Mouse (Mus musculus) liver, embryonic 15.5 days (tissue): ENCODE measurements at regions not wholly inside any gene's neighbourhood (a gene's known extent, or its start where the extent isn't known, plus 50 kb on each side); places are given as distances from the start of the nearest gene placed in this dataset.

Experiments
- ATAC-seq: fragments of 200-750 bp; cut with Nextera tagmentation; 2 replicates; pipeline ENCODE4 v1.8.0; 2017; ENCODE audit warnings: moderate number of reproducible peaks, mild to moderate bottlenecking, moderate library complexity; ENCODE audit not compliant: insufficient read depth
- H3K27ac ChIP-seq: fragments of 300-500 bp; sonication (generic); replicated peaks from 2 replicates; pipeline ENCODE4 v1.5.1; 2015; ENCODE audit warnings: mild to moderate bottlenecking, inconsistent platforms
- H3K27me3 ChIP-seq: fragments of 300-500 bp; sonication (generic); 2 replicates; pipeline ENCODE4 v1.6.1; 2015; ENCODE audit warnings: mild to moderate bottlenecking, inconsistent platforms
- H3K36me3 ChIP-seq: fragments of 300-500 bp; sonication (generic); replicated peaks from 2 replicates; pipeline ENCODE4 v1.6.1; 2015; ENCODE audit warnings: moderate library complexity, mild to moderate bottlenecking, inconsistent platforms
- H3K4me1 ChIP-seq: fragments of 300-500 bp; sonication (generic); replicated peaks from 2 replicates; pipeline ENCODE4 v1.6.1; 2015; ENCODE audit warnings: inconsistent platforms
- H3K4me2 ChIP-seq: fragments of 300-500 bp; sonication (generic); 2 replicates; pipeline ENCODE4 v1.6.1; 2015; ENCODE audit warnings: moderate library complexity, mild to moderate bottlenecking, inconsistent platforms
- H3K4me3 ChIP-seq: fragments of 300-500 bp; sonication (generic); replicated peaks from 2 replicates; pipeline ENCODE4 v1.5.1; 2015; ENCODE audit warnings: mild to moderate bottlenecking, inconsistent platforms
- H3K9ac ChIP-seq: fragments of 300-500 bp; sonication (generic); 2 replicates; pipeline ENCODE4 v1.6.1; 2015; ENCODE audit warnings: moderate library complexity, mild to moderate bottlenecking, inconsistent platforms
- H3K9me3 ChIP-seq: fragments of 300-500 bp; sonication (generic); replicated peaks from 2 replicates; pipeline ENCODE4 v1.6.1; 2016; ENCODE audit warnings: inconsistent platforms
- WGBS: fragments of 180-500 bp; shearing (Covaris S2); methylation state at CpG from one replicate; pipeline ENCODE4 v1.1.7; 2015; ENCODE audit warnings: mixed read lengths; ENCODE audit not compliant: insufficient replicate concordance; 5-methylcytosine and 5-hydroxymethylcytosine counted together

DNA sequence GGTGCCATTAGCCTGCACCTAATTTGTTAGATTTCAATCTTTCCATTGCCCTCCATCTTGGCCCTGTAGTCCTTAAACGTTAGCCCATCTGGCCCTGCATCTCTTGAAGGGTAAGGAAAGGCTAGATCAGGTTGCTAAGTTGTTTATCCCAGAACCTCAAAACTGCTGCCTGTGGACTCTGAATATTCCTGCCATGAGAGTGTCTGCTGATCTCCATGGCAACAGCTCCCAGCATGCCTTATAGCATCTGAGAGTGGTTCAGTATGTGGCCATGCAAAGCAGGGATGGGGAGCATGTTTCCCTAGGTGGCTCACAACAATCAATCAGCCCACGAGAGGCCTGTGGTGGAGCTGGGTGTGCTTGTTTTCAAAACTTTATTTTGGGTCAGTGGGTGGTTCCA lies 346.3 kb downstream of the Rps24 start:
- H3K4me2 ChIP-seq: no peak overlapping the region
- H3K9ac ChIP-seq: no peak overlapping the region
- no peak for ATAC-seq
- WGBS: 37% methylated on average over 2 of the region's 2 CpGs
- H3K4me3 ChIP-seq: no peak overlapping the region
- no peaks in the 10 kb centered on the region for H3K36me3 ChIP-seq
- no peaks in the 10 kb centered on the region for H3K27me3 ChIP-seq
- no peak overlapping the region for H3K27ac ChIP-seq
- H3K9me3 ChIP-seq: no peaks in the 10 kb centered on the region
- H3K4me1 ChIP-seq: no peaks in the 10 kb centered on the region

DNA sequence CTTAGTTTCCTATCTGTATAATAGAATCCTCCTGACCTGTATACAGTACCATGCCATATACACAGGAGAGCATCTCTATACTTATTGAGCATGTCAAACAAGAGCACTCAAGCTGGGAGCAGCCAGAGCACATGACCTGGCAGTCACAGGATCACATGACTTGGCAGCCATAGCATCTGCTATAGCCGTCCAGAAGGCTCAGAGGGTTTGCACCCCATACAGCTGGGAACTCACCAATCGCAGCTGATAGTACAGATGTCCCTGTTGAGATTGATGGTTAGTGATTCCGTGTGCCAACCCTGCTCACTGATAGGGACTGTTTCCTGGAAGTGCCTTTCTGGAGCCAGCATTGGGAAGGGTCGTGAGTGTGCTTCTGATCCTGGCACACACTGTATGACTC lies 351.3 kb downstream of the Rps24 start:
- H3K27me3 ChIP-seq: no peaks in the 10 kb centered on the region
- no peaks in the 10 kb centered on the region for H3K36me3 ChIP-seq
- H3K4me3 ChIP-seq: no peak overlapping the region
- no peak for ATAC-seq
- 40% methylated on average over 4 of the region's 4 CpGs for WGBS
- no peaks in the 10 kb centered on the region for H3K4me1 ChIP-seq
- H3K4me2 ChIP-seq: no peak overlapping the region
- no peak overlapping the region for H3K9ac ChIP-seq
- no peak overlapping the region for H3K27ac ChIP-seq
- no peaks in the 10 kb centered on the region for H3K9me3 ChIP-seq

DNA sequence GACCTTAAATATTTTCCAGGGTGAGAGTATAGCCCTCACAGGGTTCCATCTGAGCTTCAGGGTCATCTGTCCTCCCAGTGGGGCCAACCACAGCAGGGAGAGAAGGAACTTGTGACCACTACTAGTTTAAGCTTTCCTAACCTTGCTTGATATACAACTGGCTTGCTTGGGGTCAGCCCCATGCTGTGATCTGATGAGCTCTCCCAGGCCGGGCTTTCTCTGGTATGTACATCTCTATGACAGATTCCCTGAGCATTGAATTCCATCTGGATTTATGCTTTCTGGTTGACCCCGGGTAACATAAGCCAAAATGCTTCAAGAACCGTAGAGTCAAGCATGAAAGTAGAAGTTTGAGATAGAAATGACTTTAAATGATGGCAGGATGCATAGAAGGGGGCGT lies 352.1 kb downstream of the Rps24 start:
- Histone ChIP-seq H3K9me3 (no peaks in the 10 kb centered on the region), H3K27me3 (no peaks in the 10 kb centered on the region), H3K36me3 (no peaks in the 10 kb centered on the region), H3K4me2 (no peak overlapping the region), H3K9ac (no peak overlapping the region), H3K4me1 (no peaks in the 10 kb centered on the region), H3K4me3 (no peak overlapping the region), H3K27ac (no peak overlapping the region)
- ATAC-seq: no peak
- WGBS: 52% methylated on average over 4 of the region's 4 CpGs

DNA sequence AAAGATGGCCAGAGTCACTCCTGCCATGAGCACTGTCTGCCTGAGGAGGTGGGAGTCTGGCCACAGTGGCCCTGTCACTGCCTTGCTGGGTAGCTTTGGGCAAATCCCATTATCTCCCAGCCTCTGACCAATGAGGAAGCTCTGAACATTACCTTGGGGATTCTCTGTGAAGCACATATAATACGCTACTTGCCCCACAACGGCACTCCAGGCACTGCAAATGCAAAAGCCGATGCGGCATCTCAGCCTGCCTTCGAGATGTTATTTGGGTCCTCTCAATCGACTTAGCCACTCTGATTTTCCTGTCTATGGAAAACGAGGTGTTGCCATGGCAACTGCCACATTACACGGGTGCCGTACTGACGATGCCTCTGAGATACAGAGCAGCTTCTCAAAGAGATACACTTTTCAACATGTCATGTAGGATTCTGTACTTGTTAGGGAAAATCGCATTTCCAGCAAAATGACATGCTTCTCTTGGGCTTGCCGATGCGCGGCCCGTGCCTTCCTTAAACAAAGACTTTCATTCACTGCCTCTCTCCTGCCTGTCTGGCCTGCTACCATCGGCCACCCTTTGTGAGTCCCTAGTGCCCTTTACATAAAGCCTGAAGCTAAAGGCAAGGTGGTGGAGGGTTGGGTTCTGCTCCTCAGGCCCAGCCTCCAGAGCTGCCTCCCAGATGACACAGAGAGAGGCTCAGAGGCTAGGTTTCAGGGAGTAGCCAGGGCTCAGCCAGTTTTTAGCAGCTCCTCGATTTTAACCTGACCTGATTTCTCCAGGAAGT lies 355.0 kb downstream of the Rps24 start:
- Histone ChIP-seq H3K27ac (no peak overlapping the region), H3K9me3 (no peaks in the 10 kb centered on the region), H3K27me3 (no peaks in the 10 kb centered on the region), H3K4me2 (no peak overlapping the region), H3K36me3 (no peaks in the 10 kb centered on the region), H3K4me3 (no peak overlapping the region), H3K4me1 (no peaks in the 10 kb centered on the region), H3K9ac (no peak overlapping the region)
- no peak for ATAC-seq
- 68% methylated on average over 17 of the region's 17 CpGs for WGBS

DNA sequence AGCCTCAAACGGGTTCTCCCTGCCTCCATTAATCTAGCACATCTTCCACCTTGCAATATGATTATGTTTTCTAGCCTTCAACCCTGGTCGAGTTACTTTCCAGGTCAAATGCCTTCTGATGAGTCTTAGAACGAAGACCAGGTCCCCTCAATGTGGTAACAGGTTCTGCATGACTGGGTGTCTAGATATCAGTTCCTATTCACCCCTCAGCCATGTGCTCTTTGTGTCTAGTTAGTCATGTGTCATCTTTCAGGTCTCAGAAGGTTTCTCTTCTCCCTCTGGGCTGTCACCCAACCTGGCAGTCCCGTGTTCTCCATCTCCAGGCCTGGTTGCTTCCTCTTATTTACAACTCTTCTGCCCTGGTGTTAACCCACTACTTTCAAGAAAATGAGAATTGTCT lies 356.7 kb downstream of the Rps24 start:
- 42% methylated on average over 4 of the region's 4 CpGs for WGBS

GRCm38 (mm10) chr14:24850491-24850890 lies 363.6 kb downstream of the Rps24 start:
- no peaks in the 10 kb centered on the region for H3K4me1 ChIP-seq
- no peaks in the 10 kb centered on the region for H3K9me3 ChIP-seq
- WGBS: 43% methylated on average over 1 of the region's 1 CpGs
- H3K27me3 ChIP-seq: no peaks in the 10 kb centered on the region
- no peaks in the 10 kb centered on the region for H3K36me3 ChIP-seq
- H3K4me3 ChIP-seq: no peak overlapping the region
- H3K4me2 ChIP-seq: no peak overlapping the region
- H3K9ac ChIP-seq: no peak overlapping the region
- H3K27ac ChIP-seq: no peak overlapping the region
- no peak for ATAC-seq

More for the DNA sequence above, 356.7 kb downstream of the Rps24 start:
- H3K27me3 ChIP-seq: no peaks in the 10 kb centered on the region
- no peak overlapping the region for H3K27ac ChIP-seq
- no peak for ATAC-seq
- H3K36me3 ChIP-seq: no peaks in the 10 kb centered on the region
- H3K9me3 ChIP-seq: no peaks in the 10 kb centered on the region
- H3K9ac ChIP-seq: no peak overlapping the region
- no peak overlapping the region for H3K4me2 ChIP-seq
- no peaks in the 10 kb centered on the region for H3K4me1 ChIP-seq
- no peak overlapping the region for H3K4me3 ChIP-seq

- Histone ChIP-seq H3K4me2 (no peak overlapping the region), H3K4me3 (no peak overlapping the region), H3K9me3 (no peaks in the 10 kb centered on the region), H3K36me3 (no peaks in the 10 kb centered on the region), H3K27ac (no peak overlapping the region), H3K9ac (no peak overlapping the region), H3K4me1 (no peaks in the 10 kb centered on the region), H3K27me3 (no peaks in the 10 kb centered on the region)
- ATAC-seq: no peak
- WGBS: 32% methylated on average over 4 of the region's 4 CpGs
Measured at GRCm38 (mm10) chr14:24854459-24854858, 367.5 kb downstream of the Rps24 start.

DNA sequence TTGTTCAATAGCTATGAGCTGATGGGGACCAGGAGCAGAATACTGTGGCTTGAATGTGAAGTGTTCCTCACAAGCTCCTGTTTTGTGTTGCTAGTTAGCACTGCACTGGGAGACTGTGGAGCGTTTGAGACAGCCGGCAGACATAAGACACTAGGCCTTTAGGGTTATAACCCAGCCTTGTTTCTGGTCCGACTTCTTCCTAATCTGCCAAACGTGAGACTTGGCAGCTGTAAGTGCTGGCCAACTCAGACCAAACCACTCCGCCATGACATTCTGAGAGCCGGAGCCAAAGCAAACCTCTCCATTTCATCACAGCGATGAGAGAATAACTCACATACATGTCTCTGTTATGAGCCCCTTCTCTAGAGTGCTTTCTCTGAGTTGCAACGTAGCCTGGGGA lies 375.2 kb downstream of the Rps24 start:
- Histone ChIP-seq H3K9me3 (no peaks in the 10 kb centered on the region), H3K27me3 (no peaks in the 10 kb centered on the region), H3K9ac (no peak overlapping the region), H3K4me1 (no peaks in the 10 kb centered on the region), H3K27ac (no peak overlapping the region), H3K4me2 (no peak overlapping the region), H3K4me3 (no peak overlapping the region), H3K36me3 (no peaks in the 10 kb centered on the region)
- WGBS: 68% methylated on average over 8 of the region's 8 CpGs
- no peak for ATAC-seq

- H3K9ac ChIP-seq: no peak overlapping the region
- H3K4me3 ChIP-seq: no peak overlapping the region
- WGBS: 68% methylated on average over 7 of the region's 7 CpGs
- no peaks in the 10 kb centered on the region for H3K27me3 ChIP-seq
- no peak overlapping the region for H3K27ac ChIP-seq
- H3K4me1 ChIP-seq: no peaks in the 10 kb centered on the region
- no peak for ATAC-seq
- no peaks in the 10 kb centered on the region for H3K36me3 ChIP-seq
- no peak overlapping the region for H3K4me2 ChIP-seq
- H3K9me3 ChIP-seq: no peaks in the 10 kb centered on the region
Measured at GRCm38 (mm10) chr14:24862661-24863060, 375.7 kb downstream of the Rps24 start.

DNA sequence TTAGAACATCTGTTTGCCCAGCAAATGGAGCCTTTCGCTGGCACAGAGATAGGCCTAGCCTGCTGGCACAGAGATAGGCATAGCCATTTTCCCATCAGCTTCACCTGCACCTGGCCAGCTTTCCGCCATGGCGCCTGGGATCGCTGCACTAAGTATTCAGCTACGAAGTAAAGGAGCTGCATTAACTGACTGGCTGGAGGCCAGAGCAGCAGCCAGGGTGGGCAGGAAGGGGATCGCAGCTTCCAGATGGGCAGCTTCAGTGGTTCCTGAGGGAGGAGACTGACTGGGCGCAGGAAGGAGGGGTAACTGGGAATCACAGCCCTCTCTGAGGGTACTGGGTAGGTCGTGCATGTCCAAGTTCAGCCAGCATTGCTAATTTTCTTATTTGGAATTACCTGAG lies 376.2 kb downstream of the Rps24 start:
- Histone ChIP-seq H3K9ac (no peak overlapping the region), H3K27me3 (no peaks in the 10 kb centered on the region), H3K4me1 (no peaks in the 10 kb centered on the region), H3K4me2 (no peak overlapping the region), H3K4me3 (no peak overlapping the region), H3K36me3 (no peaks in the 10 kb centered on the region), H3K9me3 (no peaks in the 10 kb centered on the region), H3K27ac (no peak overlapping the region)
- WGBS: 64% methylated on average over 8 of the region's 8 CpGs
- ATAC-seq: no peak

DNA sequence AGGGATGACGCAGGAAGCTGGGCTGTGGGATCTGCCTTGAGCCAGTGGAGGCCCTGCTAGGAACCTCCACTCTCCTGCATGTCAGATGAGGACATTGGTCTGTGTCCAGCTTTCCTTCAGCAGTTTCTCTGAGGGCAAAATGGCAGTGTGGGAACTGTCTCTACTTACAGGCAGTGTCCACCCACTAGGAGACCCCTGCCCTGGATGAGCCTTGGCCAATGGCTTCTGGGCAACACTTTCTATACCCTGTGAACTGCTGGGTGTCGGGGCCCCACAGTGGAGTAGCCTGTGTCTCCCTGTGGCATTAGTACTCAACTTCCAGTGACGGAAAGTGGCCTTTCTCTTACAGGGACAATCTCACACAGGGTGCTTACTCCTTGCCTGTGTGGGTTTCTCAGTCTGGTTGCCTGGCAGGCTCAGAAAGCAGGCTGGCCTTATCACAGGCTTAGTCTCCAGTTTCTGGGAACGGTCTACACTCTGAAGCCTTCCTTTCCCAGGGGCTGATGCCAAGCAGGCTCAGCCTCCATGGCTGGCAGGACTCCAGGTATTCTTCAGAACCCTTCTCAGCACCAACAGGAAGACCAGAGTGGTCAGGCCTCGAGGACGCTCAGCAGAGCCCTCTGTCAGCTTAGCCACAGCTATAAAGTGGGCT lies 378.8 kb downstream of the Rps24 start:
- ATAC-seq: no peak

DNA sequence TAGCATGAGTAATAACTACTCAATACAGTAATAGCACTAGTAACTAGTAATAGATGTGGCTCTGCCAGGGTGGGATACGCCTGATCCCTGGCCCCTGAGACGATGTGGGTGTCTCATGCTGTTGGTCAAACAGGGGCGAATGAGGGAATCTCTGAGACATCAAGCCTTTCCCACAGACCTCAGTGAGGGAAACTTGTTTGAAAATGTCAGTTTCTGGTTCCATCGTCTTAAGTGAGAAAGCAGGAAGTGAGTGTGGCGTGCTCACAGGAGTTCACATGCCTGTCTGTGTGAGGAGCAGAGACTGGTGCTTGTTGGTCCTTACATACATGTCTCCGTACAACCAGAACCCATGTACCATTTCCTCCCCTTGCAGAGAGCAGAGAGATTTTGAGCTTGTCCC lies 380.9 kb downstream of the Rps24 start:
- Histone ChIP-seq H3K4me1 (no peaks in the 10 kb centered on the region), H3K9ac (no peak overlapping the region), H3K9me3 (no peaks in the 10 kb centered on the region), H3K4me3 (no peak overlapping the region), H3K27ac (no peak overlapping the region), H3K27me3 (no peaks in the 10 kb centered on the region), H3K4me2 (no peak overlapping the region), H3K36me3 (no peaks in the 10 kb centered on the region)
- no peak for ATAC-seq
- WGBS: 45% methylated on average over 6 of the region's 6 CpGs

More for the DNA sequence above, 378.8 kb downstream of the Rps24 start:
- Histone ChIP-seq H3K27me3 (no peaks in the 10 kb centered on the region), H3K36me3 (no peaks in the 10 kb centered on the region), H3K4me1 (no peaks in the 10 kb centered on the region), H3K27ac (no peak overlapping the region), H3K4me3 (no peak overlapping the region), H3K9ac (no peak overlapping the region), H3K4me2 (no peak overlapping the region), H3K9me3 (no peaks in the 10 kb centered on the region)
- WGBS: 60% methylated on average over 6 of the region's 6 CpGs
